Mouse (Mus musculus) heart, postnatal 0 days (tissue): Measurements from ENCODE around the gene Insyn1.

Experiments used
- CTCF ChIP-seq: IDR thresholded peaks from 2 replicates; pipeline ENCODE4 v1.5.1; 2016; ENCODE audit warnings: antibody characterized with exemption, control low read depth, low read depth
- EP300 ChIP-seq: IDR thresholded peaks from 2 replicates; pipeline ENCODE4 v1.6.1; 2016; ENCODE audit warnings: antibody characterized with exemption, low read depth

GRCm38 (mm10) chr9:58525108-58525507 lies 36.7 kb downstream of the Insyn1 start:
- TF ChIP-seq CTCF (no peak), EP300 (no peak)
